Mouse (Mus musculus) kidney, embryonic 14.5 days (tissue): ENCODE data around the gene C1qtnf3. TPM values are rescaled to one million over a fixed set of nuclear protein-coding genes. Genes with fewer than 3 reads are reported as not detected.

Experiments used
- ATAC-seq: fragments of 200-750 bp; cut with Nextera tagmentation; 2 replicates; pipeline ENCODE4 v1.8.0; 2017; ENCODE audit warnings: moderate number of reproducible peaks, mild to moderate bottlenecking, moderate TSS enrichment, moderate library complexity; ENCODE audit not compliant: low FRiP score, low TSS enrichment
- H3K27ac ChIP-seq: fragments of 300-500 bp; sonication (generic); 2 replicates; pipeline ENCODE4 v1.5.1; 2014; ENCODE audit warnings: low read depth, mild to moderate bottlenecking, low read length, moderate library complexity, mixed read lengths
- H3K27me3 ChIP-seq: fragments of 300-500 bp; sonication (generic); 2 replicates; pipeline ENCODE4 v1.6.1; 2014; ENCODE audit warnings: mild to moderate bottlenecking, low read length; ENCODE audit not compliant: control insufficient read depth, insufficient read depth
- H3K36me3 ChIP-seq: fragments of 300-500 bp; sonication (generic); 2 replicates; pipeline ENCODE4 v1.6.1; 2014; ENCODE audit warnings: low read length, mixed read lengths; ENCODE audit not compliant: control insufficient read depth, insufficient read depth
- H3K4me1 ChIP-seq: fragments of 300-500 bp; sonication (generic); 2 replicates; pipeline ENCODE4 v1.6.1; 2014; ENCODE audit warnings: low read length, mixed read lengths; ENCODE audit not compliant: control insufficient read depth, insufficient read depth
- H3K4me2 ChIP-seq: fragments of 300-500 bp; sonication (generic); replicated peaks from 2 replicates; pipeline ENCODE4 v1.6.1; 2014; ENCODE audit warnings: low read depth, mild to moderate bottlenecking, low read length
- H3K4me3 ChIP-seq: fragments of 300-500 bp; sonication (generic); 2 replicates; pipeline ENCODE4 v1.5.1; 2014; ENCODE audit warnings: mild to moderate bottlenecking, low read length
- H3K9ac ChIP-seq: fragments of 300-500 bp; sonication (generic); 2 replicates; pipeline ENCODE4 v1.6.1; 2014; ENCODE audit warnings: low read depth, mild to moderate bottlenecking, low read length, moderate library complexity
- H3K9me3 ChIP-seq: fragments of 300-500 bp; sonication (generic); 2 replicates; pipeline ENCODE4 v1.6.1; 2016; ENCODE audit warnings: low read length; ENCODE audit not compliant: control insufficient read depth
- WGBS: fragments of 180-500 bp; shearing (Covaris S2); extraction: QIAGEN DNeasy Blood & Tissue Kit; methylation state at CpG from one replicate; pipeline ENCODE4 v1.1.7; 2014; 5-methylcytosine and 5-hydroxymethylcytosine counted together
- polyA plus RNA-seq: library from polyadenylated mRNA; unstranded; fragments of >200 nt; fragmentation: Nextera tagmentation; extraction: Ambion mirVana; gene quantifications from 2 replicates; pipeline ENCODE4 v1.2.1, GENCODE M21; 2014

Gene C1qtnf3
- polyA plus RNA-seq, 1 experiment from 2014 or later, result 8.1 TPM

- Histone ChIP-seq H3K4me3 (no peak overlapping the region), H3K9ac (no peak overlapping the region), H3K27me3 (no peaks in the 10 kb centered on the region), H3K27ac (no peak overlapping the region; the same call in 1 of the 2 replicates), H3K4me2 (no peak overlapping the region), H3K4me1 (peaks cover 8% of the 10 kb centered on the region), H3K9me3 (no peaks in the 10 kb centered on the region), H3K36me3 (no peaks in the 10 kb centered on the region)
- 65% methylated on average over 1 of the region's 1 CpGs for WGBS
- no peak for ATAC-seq
Observed at GRCm38 (mm10) chr15:10953465-10953864, 1.3 kb downstream of the C1qtnf3 start.

DNA sequence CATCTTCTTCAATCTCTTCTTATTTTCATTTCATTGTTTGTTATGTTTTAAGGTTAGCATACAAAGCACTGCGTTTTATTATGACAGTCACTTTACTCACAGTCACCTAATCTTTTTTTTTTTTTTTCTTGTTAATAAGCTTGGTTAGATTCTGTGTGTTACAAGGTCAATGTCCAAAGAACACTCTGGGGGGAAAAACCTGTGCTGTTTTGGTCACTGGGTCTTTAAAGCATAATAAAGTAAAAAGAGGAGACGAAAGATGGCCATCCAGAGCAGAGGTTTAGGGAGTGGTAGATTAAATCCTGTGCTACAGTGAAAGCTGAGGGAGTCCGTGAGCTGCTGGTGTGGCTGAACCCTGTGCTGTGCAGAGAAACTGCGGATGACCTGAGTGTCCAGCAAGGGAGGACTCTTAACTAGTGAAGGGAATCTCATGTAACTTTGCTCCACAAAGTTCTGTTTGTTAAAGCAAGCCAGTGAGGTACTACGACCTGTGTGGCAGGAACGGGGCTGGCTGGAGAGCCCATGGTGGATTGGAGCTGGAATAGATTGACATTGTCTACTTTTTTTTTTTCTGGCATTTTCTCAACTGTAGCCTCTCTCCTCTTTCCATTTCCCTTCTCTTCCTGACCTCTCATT, 2.4 kb downstream of the C1qtnf3 start:
- H3K36me3 ChIP-seq, result no peaks in the 10 kb centered on the region
- H3K4me1 ChIP-seq, result peaks cover 8% of the 10 kb centered on the region
- no peak for ATAC-seq
- H3K4me3 ChIP-seq, result no peak overlapping the region
- no peaks in the 10 kb centered on the region for H3K9me3 ChIP-seq
- H3K9ac ChIP-seq, result no peak overlapping the region
- WGBS, result 78% methylated on average over 6 of the region's 6 CpGs
- H3K4me2 ChIP-seq, result no peak overlapping the region
- no peaks in the 10 kb centered on the region for H3K27me3 ChIP-seq
- H3K27ac ChIP-seq, result no peak overlapping the region

- Histone ChIP-seq H3K27ac (no peak overlapping the region), H3K9me3 (no peaks in the 10 kb centered on the region), H3K4me3 (no peak overlapping the region), H3K36me3 (no peaks in the 10 kb centered on the region), H3K27me3 (no peaks in the 10 kb centered on the region), H3K9ac (no peak overlapping the region), H3K4me1 (peaks cover 8% of the 10 kb centered on the region), H3K4me2 (no peak overlapping the region)
- ATAC-seq, result 0 out of 2 replicates have a peak, but pooled peaks have one; percentile 24
- WGBS, result 64% methylated on average over 5 of the region's 5 CpGs
Observed at GRCm38 (mm10) chr15:10955156-10955555, 3.0 kb downstream of the C1qtnf3 start.

DNA sequence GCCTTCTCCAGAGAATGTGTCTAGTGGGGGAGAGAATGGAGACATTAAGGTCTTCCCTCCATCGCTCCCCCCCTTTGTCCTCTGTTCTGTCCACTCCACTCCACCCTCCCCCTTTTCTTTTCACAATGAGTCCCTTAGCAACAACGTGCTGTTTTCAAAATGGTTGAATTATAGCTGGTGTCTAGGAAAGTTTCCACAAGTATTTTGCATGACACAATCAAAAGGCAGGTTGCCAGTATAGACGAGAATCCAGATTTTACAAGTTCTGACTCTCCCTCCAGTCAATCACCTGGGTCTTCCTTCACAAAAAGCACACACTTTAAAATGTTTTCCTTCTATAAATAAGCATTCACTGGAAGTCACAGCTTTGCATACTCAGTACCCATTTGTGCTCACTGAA, 4.6 kb downstream of the C1qtnf3 start:
- no peak overlapping the region for H3K27ac ChIP-seq
- no peak overlapping the region for H3K4me3 ChIP-seq
- no peaks in the 10 kb centered on the region for H3K36me3 ChIP-seq
- H3K4me1 ChIP-seq, result peaks cover 6% of the 10 kb centered on the region
- H3K27me3 ChIP-seq, result no peaks in the 10 kb centered on the region
- ATAC-seq, result no peak
- 52% methylated on average over 3 of the region's 3 CpGs for WGBS
- H3K9me3 ChIP-seq, result no peaks in the 10 kb centered on the region
- H3K4me2 ChIP-seq, result no peak overlapping the region
- H3K9ac ChIP-seq, result no peak overlapping the region

DNA sequence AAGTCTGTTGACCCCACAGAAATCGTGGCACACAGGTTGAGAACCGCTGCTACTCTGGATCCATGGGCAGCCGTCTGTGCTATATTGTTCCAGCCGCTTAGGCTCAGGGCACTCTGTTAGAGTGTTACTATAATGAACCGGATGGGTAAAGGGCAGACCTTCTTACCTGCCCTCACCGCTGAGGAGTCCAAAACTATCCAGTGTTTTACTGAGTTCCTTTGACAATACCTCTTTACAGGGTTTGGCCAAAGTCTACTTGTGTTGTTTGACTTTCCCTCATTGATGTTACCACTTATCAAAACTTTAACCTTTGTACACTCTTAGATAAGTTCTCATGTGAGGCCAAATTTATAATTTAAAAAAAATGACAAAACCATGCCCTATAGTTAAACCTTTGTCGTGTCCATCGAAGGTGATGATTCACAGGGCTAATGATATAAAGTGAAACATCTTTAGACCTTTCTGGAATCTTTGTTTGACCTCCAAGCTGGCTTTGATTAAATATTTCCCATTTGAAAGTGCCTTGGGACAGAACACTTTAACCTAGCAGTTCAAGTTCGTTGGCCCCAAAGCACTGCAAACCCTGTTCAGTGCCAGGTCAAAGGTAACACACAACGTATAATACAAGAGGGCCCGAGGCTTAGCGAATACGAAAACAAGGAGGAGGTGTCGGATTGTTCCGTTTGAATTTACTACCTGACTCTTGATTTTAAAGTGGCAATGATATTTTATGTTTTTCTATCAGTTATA, 7.3 kb downstream of the C1qtnf3 start:
- Histone ChIP-seq H3K9ac (no peak overlapping the region), H3K27me3 (no peaks in the 10 kb centered on the region), H3K4me2 (no peak overlapping the region), H3K36me3 (no peaks in the 10 kb centered on the region), H3K9me3 (no peaks in the 10 kb centered on the region), H3K4me3 (no peak overlapping the region), H3K4me1 (no peaks in the 10 kb centered on the region; the same call in 1 of the 2 replicates), H3K27ac (no peak overlapping the region)
- WGBS, result 81% methylated on average over 15 of the region's 15 CpGs
- ATAC-seq, result no peak

DNA sequence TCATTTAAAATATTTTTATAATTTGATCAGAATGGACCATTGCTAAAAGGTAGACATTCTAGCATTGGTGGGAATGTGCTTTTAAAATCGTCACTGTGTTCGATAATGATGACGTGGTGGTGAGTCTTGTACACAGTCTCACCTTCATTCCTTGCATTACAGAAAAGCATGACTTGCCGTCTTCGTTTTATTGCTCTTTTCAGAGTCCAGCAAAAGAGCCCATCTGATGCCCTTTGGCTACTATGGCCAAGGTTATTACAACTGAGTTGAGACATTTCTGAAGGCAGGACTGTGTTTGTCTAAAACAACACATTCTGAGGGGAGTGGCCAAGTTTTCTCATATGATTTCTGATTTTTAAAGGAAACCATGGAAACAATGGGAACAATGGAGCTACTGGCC, 8.1 kb downstream of the C1qtnf3 start:
- H3K9me3 ChIP-seq, result no peaks in the 10 kb centered on the region
- H3K4me1 ChIP-seq, result no peaks in the 10 kb centered on the region
- no peaks in the 10 kb centered on the region for H3K36me3 ChIP-seq
- H3K27ac ChIP-seq, result no peak overlapping the region
- no peaks in the 10 kb centered on the region for H3K27me3 ChIP-seq
- no peak for ATAC-seq
- no peak overlapping the region for H3K4me2 ChIP-seq
- no peak overlapping the region for H3K4me3 ChIP-seq
- 84% methylated on average over 5 of the region's 5 CpGs for WGBS
- no peak overlapping the region for H3K9ac ChIP-seq

DNA sequence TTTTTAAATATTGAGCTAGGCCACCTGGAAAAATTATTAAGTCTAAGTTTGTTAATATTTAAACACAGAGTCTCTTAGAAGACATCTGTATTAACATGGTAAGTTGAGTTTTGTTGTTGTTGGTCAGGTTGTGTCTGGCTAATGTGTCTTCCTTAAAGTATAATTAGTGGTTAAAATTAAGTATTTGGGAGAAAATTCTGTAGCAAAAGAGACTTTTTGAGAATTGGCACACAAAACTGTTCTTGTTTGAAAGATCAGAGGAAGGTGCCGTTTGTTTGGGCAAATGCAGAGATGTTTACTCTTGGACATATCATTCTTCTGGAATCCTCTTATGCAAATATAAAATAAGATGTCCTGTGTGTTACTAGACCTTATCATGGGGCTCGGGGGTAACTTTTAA, 10.5 kb downstream of the C1qtnf3 start:
- Histone ChIP-seq H3K27ac (no peak overlapping the region), H3K9ac (no peak overlapping the region), H3K4me1 (no peaks in the 10 kb centered on the region), H3K4me2 (no peak overlapping the region), H3K9me3 (no peaks in the 10 kb centered on the region), H3K4me3 (no peak overlapping the region), H3K27me3 (no peaks in the 10 kb centered on the region), H3K36me3 (no peaks in the 10 kb centered on the region)
- no peak for ATAC-seq
- 92% methylated on average over 2 of the region's 2 CpGs for WGBS

- no peak for ATAC-seq
- no peaks in the 10 kb centered on the region for H3K9me3 ChIP-seq
- 77% methylated on average over 3 of the region's 3 CpGs for WGBS
- no peaks in the 10 kb centered on the region for H3K27me3 ChIP-seq
- H3K36me3 ChIP-seq, result no peaks in the 10 kb centered on the region
- H3K27ac ChIP-seq, result no peak overlapping the region
- H3K4me2 ChIP-seq, result no peak overlapping the region
- no peak overlapping the region for H3K9ac ChIP-seq
- no peak overlapping the region for H3K4me3 ChIP-seq
- H3K4me1 ChIP-seq, result no peaks in the 10 kb centered on the region
Observed at GRCm38 (mm10) chr15:10969439-10969838, 17.3 kb downstream of the C1qtnf3 start.

DNA sequence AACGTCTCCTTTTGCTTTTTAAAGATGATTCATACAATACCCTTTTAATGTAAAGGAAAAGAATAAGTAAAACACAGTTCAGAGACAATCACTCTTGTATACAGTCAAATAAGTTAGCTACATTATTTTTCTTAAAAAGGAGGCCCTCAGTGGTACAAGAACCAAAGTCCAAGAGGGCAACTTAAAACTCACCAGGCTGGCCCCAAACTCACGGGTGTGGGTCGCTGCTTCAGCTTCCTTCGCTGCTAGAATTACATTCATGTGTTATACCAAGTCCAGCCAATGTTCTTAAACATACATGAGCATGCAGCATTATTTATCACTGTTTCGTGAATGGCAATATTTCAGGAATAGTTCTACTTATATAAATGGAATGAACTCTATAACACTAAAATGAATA, 18.6 kb downstream of the C1qtnf3 start:
- H3K27me3 ChIP-seq, result no peaks in the 10 kb centered on the region
- ATAC-seq, result no peak
- no peak overlapping the region for H3K27ac ChIP-seq
- H3K4me3 ChIP-seq, result no peak overlapping the region
- WGBS, result 80% methylated on average over 5 of the region's 5 CpGs
- no peak overlapping the region for H3K4me2 ChIP-seq
- H3K4me1 ChIP-seq, result no peaks in the 10 kb centered on the region
- no peak overlapping the region for H3K9ac ChIP-seq
- H3K9me3 ChIP-seq, result no peaks in the 10 kb centered on the region
- H3K36me3 ChIP-seq, result no peaks in the 10 kb centered on the region
